Mouse (Mus musculus): ENCODE results near the gene Gm43951. TPM values are rescaled to one million over a fixed set of nuclear protein-coding genes. Genes with fewer than 3 reads are reported as not detected.
A peak's percentile ranks its signal among the peaks of the same experiment; 100 is the strongest.
"Not testable (repeated sequence)": the region's sequence is repeated elsewhere in the genome, so short reads cannot be mapped to it uniquely, and the experiment has no call there.

Gene Gm43951
- total and polyA plus RNA-seq, 2 experiments from 2014 or later = 1.5 to 2.5 TPM

GRCm38 (mm10) chr11:72174721-72175120, 31.9 kb downstream of the Gm43951 start:
- ATAC-seq (ENCODE audit: low FRiP score) (no peak), DNase-seq (ENCODE audit: low spot score) (no peak)
- no peaks in the 10 kb centered on the region for H3K9me3 ChIP-seq (ENCODE audit: low read length)
- no peak for TF ChIP-seq CTCF (IDR thresholded peaks at IDR 0.05)
- no peak overlapping the region for H3K27ac ChIP-seq (ENCODE audit: low read depth, low read length)
- peaks cover 33% of the 10 kb centered on the region for H3K36me3 ChIP-seq (ENCODE audit: insufficient read depth, low read length)
- no peak overlapping the region for H3K4me3 ChIP-seq (ENCODE audit: low read depth, low read length)
- 95% methylated on average over 6 of the region's 6 CpGs for WGBS
- H3K9ac ChIP-seq (replicated peaks; ENCODE audit: low read length, poor library complexity, severe bottlenecking) = no peak overlapping the region
- no peaks in the 10 kb centered on the region for H3K27me3 ChIP-seq (ENCODE audit: insufficient read depth, low read length)
- no peaks in the 10 kb centered on the region for H3K4me1 ChIP-seq (ENCODE audit: insufficient read depth, low read length)
- H3K4me2 ChIP-seq (ENCODE audit: low read depth, low read length, poor library complexity, severe bottlenecking) = no peak overlapping the region

GRCm38 (mm10) chr11:72173506-72173905, 33.1 kb downstream of the Gm43951 start:
- no peak overlapping the region for H3K9ac ChIP-seq (replicated peaks; ENCODE audit: low read length, poor library complexity, severe bottlenecking)
- 90% methylated on average over 5 of the region's 5 CpGs for WGBS
- DNase-seq (ENCODE audit: low spot score) (no peak), ATAC-seq (ENCODE audit: low FRiP score) (no peak)
- H3K36me3 ChIP-seq (ENCODE audit: insufficient read depth, low read length) = peaks cover 40% of the 10 kb centered on the region
- H3K4me1 ChIP-seq (ENCODE audit: insufficient read depth, low read length) = no peaks in the 10 kb centered on the region
- no peak overlapping the region for H3K27ac ChIP-seq (ENCODE audit: low read depth, low read length)
- no peak overlapping the region for H3K4me2 ChIP-seq (ENCODE audit: low read depth, low read length, poor library complexity, severe bottlenecking)
- H3K4me3 ChIP-seq (ENCODE audit: low read depth, low read length) = no peak overlapping the region
- no peaks in the 10 kb centered on the region for H3K27me3 ChIP-seq (ENCODE audit: insufficient read depth, low read length)
- no peaks in the 10 kb centered on the region for H3K9me3 ChIP-seq (ENCODE audit: low read length)
- TF ChIP-seq CTCF (IDR thresholded peaks at IDR 0.05) = no peak

GRCm38 (mm10) chr11:72171906-72172305, 34.7 kb downstream of the Gm43951 start:
- H3K4me1 ChIP-seq (ENCODE audit: insufficient read depth, low read length); H3K27ac ChIP-seq (ENCODE audit: low read depth, low read length); H3K27me3 ChIP-seq (ENCODE audit: insufficient read depth, low read length); ATAC-seq (ENCODE audit: low FRiP score); H3K9me3 ChIP-seq (ENCODE audit: low read length); H3K4me2 ChIP-seq (ENCODE audit: low read depth, low read length, poor library complexity, severe bottlenecking); H3K4me3 ChIP-seq (ENCODE audit: low read depth, low read length); H3K9ac ChIP-seq (replicated peaks; ENCODE audit: low read length, poor library complexity, severe bottlenecking); DNase-seq (ENCODE audit: low spot score): not testable (repeated sequence)
- 86% methylated on average over 4 of the region's 4 CpGs for WGBS
- H3K36me3 ChIP-seq (ENCODE audit: insufficient read depth, low read length) = peaks cover 50% of the 10 kb centered on the region

- 89% methylated on average over 4 of the region's 4 CpGs for WGBS
- TF ChIP-seq CTCF (IDR thresholded peaks at IDR 0.05) = no peak
- Histone ChIP-seq H3K36me3 (ENCODE audit: insufficient read depth, low read length) (peaks cover 50% of the 10 kb centered on the region), H3K27me3 (ENCODE audit: insufficient read depth, low read length) (no peaks in the 10 kb centered on the region), H3K4me2 (ENCODE audit: low read depth, low read length, poor library complexity, severe bottlenecking) (no peak overlapping the region), H3K9me3 (ENCODE audit: low read length) (no peaks in the 10 kb centered on the region), H3K4me1 (ENCODE audit: insufficient read depth, low read length) (no peaks in the 10 kb centered on the region), H3K9ac (replicated peaks; ENCODE audit: low read length, poor library complexity, severe bottlenecking) (no peak overlapping the region), H3K27ac (ENCODE audit: low read depth, low read length) (no peak overlapping the region), H3K4me3 (ENCODE audit: low read depth, low read length) (no peak overlapping the region)
- DNase-seq (ENCODE audit: low spot score) = no peak
- ATAC-seq (ENCODE audit: low FRiP score) = no peak
Measured at GRCm38 (mm10) chr11:72169871-72170270, 36.8 kb downstream of the Gm43951 start.

- H3K4me2 ChIP-seq (ENCODE audit: low read depth, low read length, poor library complexity, severe bottlenecking) = no peak overlapping the region
- DNase-seq (ENCODE audit: low spot score) (no peak), ATAC-seq (ENCODE audit: low FRiP score) (no peak)
- H3K4me3 ChIP-seq (ENCODE audit: low read depth, low read length) = no peak overlapping the region
- no peak overlapping the region for H3K27ac ChIP-seq (ENCODE audit: low read depth, low read length)
- no peak for TF ChIP-seq CTCF (IDR thresholded peaks at IDR 0.05)
- WGBS = 98% methylated on average over 2 of the region's 2 CpGs
- H3K9me3 ChIP-seq (ENCODE audit: low read length) = no peaks in the 10 kb centered on the region
- peaks cover 43% of the 10 kb centered on the region for H3K36me3 ChIP-seq (ENCODE audit: insufficient read depth, low read length)
- H3K27me3 ChIP-seq (ENCODE audit: insufficient read depth, low read length) = no peaks in the 10 kb centered on the region
- H3K9ac ChIP-seq (replicated peaks; ENCODE audit: low read length, poor library complexity, severe bottlenecking) = no peak overlapping the region
- H3K4me1 ChIP-seq (ENCODE audit: insufficient read depth, low read length) = no peaks in the 10 kb centered on the region
Measured at GRCm38 (mm10) chr11:72163198-72163597, 43.4 kb downstream of the Gm43951 start.

GRCm38 (mm10) chr11:72156624-72157023, 50.0 kb downstream of the Gm43951 start:
- Histone ChIP-seq H3K4me1 (ENCODE audit: insufficient read depth, low read length) (no peaks in the 10 kb centered on the region), H3K36me3 (ENCODE audit: insufficient read depth, low read length) (peaks cover 36% of the 10 kb centered on the region), H3K27ac (ENCODE audit: low read depth, low read length) (no peak overlapping the region), H3K4me3 (ENCODE audit: low read depth, low read length) (no peak overlapping the region), H3K4me2 (ENCODE audit: low read depth, low read length, poor library complexity, severe bottlenecking) (no peak overlapping the region), H3K9me3 (ENCODE audit: low read length) (no peaks in the 10 kb centered on the region), H3K9ac (replicated peaks; ENCODE audit: low read length, poor library complexity, severe bottlenecking) (0 out of 2 replicates have a peak overlapping the region, but pooled peaks have one; percentile 4), H3K27me3 (ENCODE audit: insufficient read depth, low read length) (no peaks in the 10 kb centered on the region)
- DNase-seq (ENCODE audit: low spot score) = no peak
- no peak for TF ChIP-seq CTCF (IDR thresholded peaks at IDR 0.05)
- no peak for ATAC-seq (ENCODE audit: low FRiP score)
- WGBS = 71% methylated on average over 2 of the region's 2 CpGs

Measured in midbrain, postnatal 0 days (tissue).